Mouse (Mus musculus) megakaryocyte, adult 5-6 weeks (primary cell): ENCODE data around the gene Pcp4l1. TPM values are rescaled to one million over a fixed set of nuclear protein-coding genes. Genes with fewer than 3 reads are reported as not detected.
A peak's percentile ranks its signal among the peaks of the same experiment; 100 is the strongest.
"Not testable (repeated sequence)": the region's sequence is repeated elsewhere in the genome, so short reads cannot be mapped to it uniquely, and the experiment has no call there.

Source experiments
- ATAC-seq: 2 replicates; pipeline ENCODE4 v1.8.0; 2016; ENCODE audit warnings: mild to moderate bottlenecking, inconsistent platforms; ENCODE audit not compliant: poor library complexity, severe bottlenecking
- total RNA-seq, 2 experiments: library from RNA; stranded (forward) in 1 of 2; stranded (reverse) in 1 of 2; fragments of 153-499, 151-499 nt in 1 of 2; fragments of 221-1000, 200-1000 nt in 1 of 2; gene quantifications; 2 replicates each; pipeline versions ENCODE4 v1.2.3 to v1.2.4; 2015 to 2017

Pcp4l1 gene
- total RNA-seq, 2 experiments from 2014 or later: 0.44 to 1.4 TPM

GRCm38 (mm10) chr1:171149974-171150760 is 45.9 kb downstream of the Pcp4l1 start, which contains the start of the genes Sdhc and Mpz:
TSS of gene Sdhc (minus strand) at chr1:171150603.
TSS of gene Mpz (plus strand) at chr1:171150711.
- peak; percentile 99 for ATAC-seq

DNA sequence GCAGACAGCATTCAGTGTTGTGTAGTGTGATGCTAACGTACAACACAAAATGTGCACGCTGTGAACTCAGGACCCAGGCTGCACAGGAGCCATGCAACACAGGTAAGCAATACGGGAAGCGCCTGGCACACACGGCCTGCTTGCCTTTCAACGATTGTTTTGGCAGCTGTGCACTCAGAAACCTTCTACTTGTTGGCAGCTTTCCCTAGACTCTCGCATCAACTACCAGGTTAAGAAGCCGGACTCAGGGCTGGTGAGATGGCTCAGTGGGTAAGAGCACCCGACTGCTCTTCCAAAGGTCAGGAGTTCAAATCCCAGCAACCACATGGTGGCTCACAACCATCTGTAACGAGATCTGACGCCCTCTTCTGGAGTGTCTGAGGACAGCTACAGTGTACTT is 53.1 kb downstream of the Pcp4l1 start:
- ATAC-seq: not testable (repeated sequence)

DNA sequence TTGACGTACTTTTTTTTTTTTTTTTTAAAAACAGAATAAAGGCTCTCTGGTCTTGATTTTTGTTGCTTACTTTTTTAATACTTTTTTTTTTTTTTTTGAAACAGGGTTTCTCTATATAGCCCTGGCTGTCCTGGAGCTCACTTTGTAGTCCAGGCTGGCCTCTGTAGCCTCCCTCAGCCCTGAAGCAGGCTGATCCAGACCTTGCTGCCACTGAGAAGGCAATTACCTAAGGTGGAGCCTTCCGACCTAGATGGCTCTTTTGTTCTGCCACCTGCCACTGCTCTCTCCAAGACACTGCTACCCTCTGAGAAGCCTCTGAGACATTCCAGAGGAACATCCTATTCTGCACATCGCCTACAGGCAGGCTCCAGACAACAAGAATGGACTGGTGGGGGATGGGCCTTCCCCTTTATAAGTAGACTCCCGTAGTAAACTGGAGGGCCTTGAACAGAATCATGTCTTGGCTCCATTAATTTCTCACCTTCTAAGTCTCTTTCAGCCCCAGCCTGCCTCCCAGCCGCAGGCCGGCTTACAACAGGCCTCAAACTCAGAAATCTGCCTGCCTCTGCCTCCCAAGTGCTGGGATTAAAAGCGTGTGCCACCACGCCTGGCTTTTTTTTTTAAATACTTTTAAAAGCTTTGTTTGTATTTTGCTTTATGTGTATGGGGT is 58.4 kb downstream of the Pcp4l1 start:
- not testable (repeated sequence) for ATAC-seq

DNA sequence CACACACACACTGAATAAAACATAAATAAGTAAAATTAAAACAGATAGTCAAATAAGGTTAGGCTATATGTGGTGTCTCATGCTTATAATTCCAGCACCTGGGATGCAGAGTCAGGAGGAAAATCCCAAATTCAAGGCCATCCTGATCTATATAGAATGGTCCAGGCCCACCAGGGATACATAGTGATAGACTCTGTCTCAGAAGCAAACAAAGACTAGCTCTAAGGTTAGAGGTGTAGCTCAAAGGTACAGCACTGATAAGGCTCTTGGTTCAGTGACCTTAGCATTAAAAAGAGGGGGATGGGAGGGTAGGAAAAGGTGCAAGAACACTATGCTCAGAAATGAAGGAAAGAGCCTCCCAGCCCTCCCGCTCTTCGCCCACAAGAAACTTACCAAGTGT is 60.5 kb downstream of the Pcp4l1 start:
- ATAC-seq: no peak

DNA sequence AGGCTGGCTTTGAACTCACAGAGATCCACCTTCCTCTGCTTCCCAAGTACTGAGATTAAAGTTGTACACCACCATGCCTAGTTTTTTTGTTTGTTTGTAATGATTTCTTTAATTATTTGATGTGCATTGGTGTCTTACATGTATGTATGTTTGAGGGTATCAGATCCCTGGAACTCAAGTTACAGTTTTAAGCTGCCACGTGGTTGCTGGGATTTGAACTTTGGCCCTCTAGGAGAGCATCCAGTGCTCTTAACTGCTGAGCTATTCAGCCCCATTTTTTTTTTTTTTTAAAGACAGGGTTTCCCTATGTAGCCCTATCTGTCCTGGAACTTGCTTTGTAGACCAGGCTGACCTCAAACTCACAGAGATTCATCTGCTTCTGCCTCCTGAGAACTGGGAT is 65.1 kb downstream of the Pcp4l1 start:
- ATAC-seq: no peak

GRCm38 (mm10) chr1:171129251-171129650 is 66.8 kb downstream of the Pcp4l1 start:
- ATAC-seq: no peak

GRCm38 (mm10) chr1:171124398-171124797 is 71.7 kb downstream of the Pcp4l1 start:
- no peak for ATAC-seq

Other genes with a start within 250 kb of the Pcp4l1 start
- 226 and 271 TPM in 2 replicates for gene Fcgr2b, start 219.7 kb downstream of the Pcp4l1 start, total RNA-seq (2015)
- gene Fcgr2b, start 219.7 kb downstream of the Pcp4l1 start, total RNA-seq (2017): 174 and 196 TPM in 2 replicates
- 34.6 and 34.8 TPM in 2 replicates for gene Fcgr4, start 177.3 kb downstream of the Pcp4l1 start, total RNA-seq (2015)
- 30.0 and 47.4 TPM in 2 replicates for gene Fcgr4, start 177.3 kb downstream of the Pcp4l1 start, total RNA-seq (2017)
- 499 and 513 TPM in 2 replicates for gene Fcgr3, start 131.3 kb downstream of the Pcp4l1 start, total RNA-seq (2015)
- 540 and 572 TPM in 2 replicates for gene Fcgr3, start 131.3 kb downstream of the Pcp4l1 start, total RNA-seq (2017)
- 0.91 and 1.0 TPM in 2 replicates for gene Cfap126, start 82.3 kb downstream of the Pcp4l1 start, total RNA-seq (2015)
- gene Cfap126, start 82.3 kb downstream of the Pcp4l1 start, total RNA-seq (2017): 0.59 TPM in 1 of 2 replicates, not detected in the other
- 102 and 130 TPM in 2 replicates for gene Sdhc, start 45.7 kb downstream of the Pcp4l1 start, total RNA-seq (2015)
- gene Sdhc, start 45.7 kb downstream of the Pcp4l1 start, total RNA-seq (2017): 34.5 and 43.0 TPM in 2 replicates
- gene Mpz, start 45.6 kb downstream of the Pcp4l1 start, total RNA-seq (2015): not detected in 2 replicates
- gene Mpz, start 45.6 kb downstream of the Pcp4l1 start, total RNA-seq (2017): not detected in 2 replicates
- not detected in 2 replicates for gene Nr1i3, start 17.7 kb upstream of the Pcp4l1 start, total RNA-seq (2015)
- 0.04 TPM in 2 replicates for gene Nr1i3, start 17.7 kb upstream of the Pcp4l1 start, total RNA-seq (2017)
- 7.3 and 8.2 TPM in 2 replicates for gene Tomm40l, start 26.2 kb upstream of the Pcp4l1 start, total RNA-seq (2015)
- 8.5 and 14.4 TPM in 2 replicates for gene Tomm40l, start 26.2 kb upstream of the Pcp4l1 start, total RNA-seq (2017)
- gene Apoa2, start 28.8 kb upstream of the Pcp4l1 start, total RNA-seq (2015): 0.87 TPM in 1 of 2 replicates, not detected in the other
- gene Apoa2, start 28.8 kb upstream of the Pcp4l1 start, total RNA-seq (2017): not detected in 2 replicates
- 2,036 and 2,044 TPM in 2 replicates for gene Fcer1g, start 38.1 kb upstream of the Pcp4l1 start, total RNA-seq (2015)
- gene Fcer1g, start 38.1 kb upstream of the Pcp4l1 start, total RNA-seq (2017): 995 and 1,060 TPM in 2 replicates
- gene Adamts4, start 54.2 kb upstream of the Pcp4l1 start, total RNA-seq (2015): not detected in 2 replicates
- 0.12 TPM in 1 of 2 replicates, not detected in the other for gene Adamts4, start 54.2 kb upstream of the Pcp4l1 start, total RNA-seq (2017)
- 235 and 245 TPM in 2 replicates for gene Ndufs2, start 55.1 kb upstream of the Pcp4l1 start, total RNA-seq (2015)
- 276 and 306 TPM in 2 replicates for gene Ndufs2, start 55.1 kb upstream of the Pcp4l1 start, total RNA-seq (2017)
- gene B4galt3, start 74.1 kb upstream of the Pcp4l1 start, total RNA-seq (2015): 17.8 and 20.4 TPM in 2 replicates
- 28.5 and 33.5 TPM in 2 replicates for gene B4galt3, start 74.1 kb upstream of the Pcp4l1 start, total RNA-seq (2017)
- gene Ppox, start 84.9 kb upstream of the Pcp4l1 start, total RNA-seq (2015): 26.5 and 27.4 TPM in 2 replicates
- 14.5 and 18.0 TPM in 2 replicates for gene Ppox, start 84.9 kb upstream of the Pcp4l1 start, total RNA-seq (2017)
- gene Usp21, start 91.7 kb upstream of the Pcp4l1 start, total RNA-seq (2015): 41.1 and 41.9 TPM in 2 replicates
- 20.2 and 28.9 TPM in 2 replicates for gene Usp21, start 91.7 kb upstream of the Pcp4l1 start, total RNA-seq (2017)
- 95.3 and 105 TPM in 2 replicates for gene Ufc1, start 98.8 kb upstream of the Pcp4l1 start, total RNA-seq (2015)
- gene Ufc1, start 98.8 kb upstream of the Pcp4l1 start, total RNA-seq (2017): 54.6 and 78.6 TPM in 2 replicates
- gene Dedd, start 132.9 kb upstream of the Pcp4l1 start, total RNA-seq (2015): 22.4 and 23.6 TPM in 2 replicates
- 12.1 and 13.1 TPM in 2 replicates for gene Dedd, start 132.9 kb upstream of the Pcp4l1 start, total RNA-seq (2017)
- gene Nit1, start 149.4 kb upstream of the Pcp4l1 start, total RNA-seq (2015): 6.5 and 9.7 TPM in 2 replicates
- gene Nit1, start 149.4 kb upstream of the Pcp4l1 start, total RNA-seq (2017): 37.1 and 39.2 TPM in 2 replicates
- gene Pfdn2, start 149.4 kb upstream of the Pcp4l1 start, total RNA-seq (2015): 26.1 and 38.4 TPM in 2 replicates
- 16.0 and 27.3 TPM in 2 replicates for gene Pfdn2, start 149.4 kb upstream of the Pcp4l1 start, total RNA-seq (2017)
- 0.09 TPM in 1 of 2 replicates, not detected in the other for gene Klhdc9, start 164.5 kb upstream of the Pcp4l1 start, total RNA-seq (2015)
- 0.16 and 0.59 TPM in 2 replicates for gene Klhdc9, start 164.5 kb upstream of the Pcp4l1 start, total RNA-seq (2017)
- 0.66 and 1.2 TPM in 2 replicates for gene Nectin4, start 173.8 kb upstream of the Pcp4l1 start, total RNA-seq (2015)
- gene Nectin4, start 173.8 kb upstream of the Pcp4l1 start, total RNA-seq (2017): 1.3 and 2.1 TPM in 2 replicates
- gene Arhgap30, start 192.7 kb upstream of the Pcp4l1 start, total RNA-seq (2015): 95.6 and 105 TPM in 2 replicates
- 231 and 235 TPM in 2 replicates for gene Arhgap30, start 192.7 kb upstream of the Pcp4l1 start, total RNA-seq (2017)
- gene Usf1, start 215.0 kb upstream of the Pcp4l1 start, total RNA-seq (2015): 23.0 and 27.0 TPM in 2 replicates
- gene Usf1, start 215.0 kb upstream of the Pcp4l1 start, total RNA-seq (2017): 76.7 and 80.1 TPM in 2 replicates
- 3.8 and 4.1 TPM in 2 replicates for gene Tstd1, start 222.6 kb upstream of the Pcp4l1 start, total RNA-seq (2015)
- gene Tstd1, start 222.6 kb upstream of the Pcp4l1 start, total RNA-seq (2017): 0.61 and 5.1 TPM in 2 replicates
- gene F11r, start 241.3 kb upstream of the Pcp4l1 start, total RNA-seq (2015): 0.33 and 0.59 TPM in 2 replicates
- not detected in 2 replicates for gene F11r, start 241.3 kb upstream of the Pcp4l1 start, total RNA-seq (2017)